Mouse (Mus musculus) ES-Bruce4 (cell line): ENCODE results near the gene Grn.

Experiments used
- CTCF ChIP-seq: IDR thresholded peaks from one replicate; pipeline ENCODE4 v1.8.1; 2011; ENCODE audit warnings: low read depth, low read length
- EP300 ChIP-seq: IDR thresholded peaks from 2 replicates; pipeline ENCODE4 v1.6.1; 2011; ENCODE audit warnings: low read depth, low read length; ENCODE audit not compliant: insufficient read depth
- POLR2A ChIP-seq: IDR thresholded peaks from one replicate; pipeline ENCODE4 v1.8.1; 2011; ENCODE audit warnings: low read length; ENCODE audit not compliant: insufficient read depth

GRCm38 (mm10) chr11:102406401-102406800 is 23.7 kb upstream of the Grn start:
- TF ChIP-seq CTCF: no peak
- TF ChIP-seq EP300: no peak
- TF ChIP-seq POLR2A: no peak
